Mouse (Mus musculus): Measurements from ENCODE around the gene Dock8.

GRCm38 (mm10) chr19:25207731-25208361, 208.5 kb downstream of the Dock8 start:
- TF ChIP-seq TAL1 (IDR thresholded peaks at IDR 0.05; ENCODE audit: low read length) (no peak), UBTF (IDR thresholded peaks at IDR 0.05; ENCODE audit: borderline replicate concordance, insufficient read depth, low read depth, low read length) (no peak)

Measured in MEL (cell line).